Mouse (Mus musculus) embryonic facial prominence, embryonic 11.5 days (tissue): Measurements from ENCODE around the gene Eddm3b. TPM values are rescaled to one million over a fixed set of nuclear protein-coding genes. Genes with fewer than 3 reads are reported as not detected.
A peak's percentile ranks its signal among the peaks of the same experiment; 100 is the strongest.

Experiments
- ATAC-seq: fragments of 200-750 bp; cut with Nextera tagmentation; replicated peaks from 2 replicates; pipeline ENCODE4 v1.8.0; 2017; ENCODE audit warnings: low read depth; ENCODE audit not compliant: insufficient number of reproducible peaks, low FRiP score, low TSS enrichment
- DNase-seq: peaks from one replicate; pipeline ENCODE4 v3.0.0-alpha.2; 2015; ENCODE audit warnings: low spot score
- H3K27ac ChIP-seq: fragments of 300-500 bp; sonication (generic); replicated peaks from 2 replicates; pipeline ENCODE4 v1.5.1; 2014; ENCODE audit warnings: mild to moderate bottlenecking, low read depth, low read length, control low read depth
- H3K27me3 ChIP-seq: fragments of 300-500 bp; sonication (generic); 2 replicates; pipeline ENCODE4 v1.6.1; 2014; ENCODE audit warnings: mild to moderate bottlenecking, low read length, moderate library complexity, mixed read lengths; ENCODE audit not compliant: control insufficient read depth, insufficient read depth
- H3K36me3 ChIP-seq: fragments of 300-500 bp; sonication (generic); replicated peaks from 2 replicates; pipeline ENCODE4 v1.6.1; 2014; ENCODE audit warnings: low read depth, mild to moderate bottlenecking, low read length, moderate library complexity, mixed read lengths; ENCODE audit not compliant: control insufficient read depth, insufficient read depth
- H3K4me1 ChIP-seq: fragments of 300-500 bp; sonication (generic); 2 replicates; pipeline ENCODE4 v1.6.1; 2014; ENCODE audit warnings: low read length, mixed read lengths; ENCODE audit not compliant: control insufficient read depth, insufficient read depth
- H3K4me2 ChIP-seq: fragments of 300-500 bp; sonication (generic); 2 replicates; pipeline ENCODE4 v1.6.1; 2014; ENCODE audit warnings: low read depth, mild to moderate bottlenecking, control low read depth, low read length, moderate library complexity
- H3K4me3 ChIP-seq: fragments of 300-500 bp; sonication (generic); 2 replicates; pipeline ENCODE4 v1.5.1; 2014; ENCODE audit warnings: low read depth, low read length, control low read depth
- H3K9ac ChIP-seq: fragments of 300-500 bp; sonication (generic); replicated peaks from 2 replicates; pipeline ENCODE4 v1.6.1; 2014; ENCODE audit warnings: mild to moderate bottlenecking, control low read depth, low read length
- H3K9me3 ChIP-seq: fragments of 300-500 bp; sonication (generic); replicated peaks from 2 replicates; pipeline ENCODE4 v1.6.1; 2016; ENCODE audit warnings: mild to moderate bottlenecking, low read length, inconsistent platforms, mixed read lengths; ENCODE audit not compliant: control insufficient read depth
- WGBS: fragments of 180-500 bp; shearing (Covaris S2); extraction: QIAGEN DNeasy Blood & Tissue Kit; methylation state at CpG from one replicate; pipeline ENCODE4 v1.1.7; 2014; 5-methylcytosine and 5-hydroxymethylcytosine counted together
- polyA plus RNA-seq: library from polyadenylated mRNA; unstranded; fragments of >200 nt; fragmentation: Nextera tagmentation; extraction: Ambion mirVana; gene quantifications from 2 replicates; pipeline ENCODE4 v1.2.1, GENCODE M21; 2014

Eddm3b gene
- polyA plus RNA-seq: not detected in 2 replicates

DNA sequence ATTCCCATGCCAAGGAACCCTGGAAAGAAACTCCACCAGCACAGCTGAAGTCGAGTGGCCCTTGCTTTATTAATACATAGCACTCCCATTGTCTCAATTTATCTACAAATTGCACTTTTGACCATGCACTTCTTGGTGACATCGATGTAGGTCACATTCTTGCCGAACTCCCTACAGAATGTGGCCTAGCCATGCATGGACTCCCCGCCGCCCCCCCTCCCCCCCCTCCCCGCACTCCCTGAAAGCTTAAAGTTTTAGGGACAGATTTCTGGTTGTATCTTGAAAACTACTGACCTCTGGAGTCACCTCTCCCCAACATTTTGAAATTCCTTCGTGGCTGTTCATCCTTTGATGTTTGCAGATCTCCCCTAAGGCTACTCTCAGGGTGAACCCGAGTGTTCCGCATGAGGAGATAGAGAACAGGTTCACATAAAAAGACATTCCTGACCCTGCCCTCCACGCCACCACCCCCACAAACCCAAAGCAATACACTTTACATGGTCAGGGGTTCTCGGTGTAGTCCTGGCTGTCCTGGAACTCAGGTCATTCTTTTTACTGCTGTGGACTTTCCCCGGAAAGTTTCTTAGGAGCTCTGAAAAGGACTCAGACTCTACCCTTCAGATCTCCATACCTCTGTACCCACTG, at the start of gene Eddm3b:
TSS of gene Eddm3b (plus strand) at position 511 of the 645 bp plus-strand sequence.
- ATAC-seq: no peak

DNA sequence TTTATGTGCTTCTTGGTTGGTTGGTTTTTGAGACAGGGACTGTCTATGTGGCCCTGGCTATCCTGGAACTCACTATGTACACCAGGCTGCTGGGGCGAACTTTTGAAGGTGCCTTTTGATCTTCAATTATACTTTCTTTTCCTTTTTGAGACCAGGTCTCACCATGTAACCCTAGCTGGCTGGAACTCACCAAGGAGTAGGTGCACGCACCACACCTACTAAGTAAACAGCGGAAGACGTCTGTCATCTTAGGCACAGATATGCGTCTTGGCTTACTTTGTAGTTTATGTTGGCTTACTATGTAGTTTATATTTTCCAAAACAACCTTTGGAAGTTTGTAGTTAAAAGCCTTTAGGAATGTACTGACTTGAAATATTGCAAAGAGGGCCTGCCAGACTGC, 45.3 kb upstream of the Eddm3b start:
- no peaks in the 10 kb centered on the region for H3K36me3 ChIP-seq
- H3K4me1 ChIP-seq: no peaks in the 10 kb centered on the region
- no peak overlapping the region for H3K4me2 ChIP-seq
- no peaks in the 10 kb centered on the region for H3K9me3 ChIP-seq
- DNase-seq (no peak), ATAC-seq (no peak)
- H3K27me3 ChIP-seq: no peaks in the 10 kb centered on the region
- no peak overlapping the region for H3K9ac ChIP-seq
- no peak overlapping the region for H3K4me3 ChIP-seq
- 89% methylated on average over 5 of the region's 5 CpGs for WGBS
- H3K27ac ChIP-seq: no peak overlapping the region

More for the DNA sequence above, at the start of gene Eddm3b:
- H3K4me1 ChIP-seq: no peaks in the 10 kb centered on the region
- 26% methylated on average over 12 of the region's 12 CpGs for WGBS
- no peak for DNase-seq
- H3K9me3 ChIP-seq: no peaks in the 10 kb centered on the region
- H3K4me2 ChIP-seq: no peak within 1 kb of the TSS
- H3K36me3 ChIP-seq: no peaks in the 10 kb centered on the region
- no peaks in the 10 kb centered on the region for H3K27me3 ChIP-seq
- no peak within 1 kb of the TSS for H3K9ac ChIP-seq
- H3K27ac ChIP-seq: no peak within 1 kb of the TSS
- no peak within 1 kb of the TSS for H3K4me3 ChIP-seq

GRCm38 (mm10) chr14:51069617-51070016, 44.6 kb upstream of the Eddm3b start:
- Histone ChIP-seq H3K9me3 (no peaks in the 10 kb centered on the region), H3K4me2 (no peak overlapping the region), H3K27me3 (no peaks in the 10 kb centered on the region; the same call in 1 of the 2 replicates), H3K4me1 (no peaks in the 10 kb centered on the region), H3K27ac (no peak overlapping the region), H3K36me3 (no peaks in the 10 kb centered on the region), H3K4me3 (no peak overlapping the region), H3K9ac (no peak overlapping the region)
- DNase-seq (peak; percentile 36), ATAC-seq (no peak)
- WGBS: 95% methylated on average over 2 of the region's 2 CpGs

DNA sequence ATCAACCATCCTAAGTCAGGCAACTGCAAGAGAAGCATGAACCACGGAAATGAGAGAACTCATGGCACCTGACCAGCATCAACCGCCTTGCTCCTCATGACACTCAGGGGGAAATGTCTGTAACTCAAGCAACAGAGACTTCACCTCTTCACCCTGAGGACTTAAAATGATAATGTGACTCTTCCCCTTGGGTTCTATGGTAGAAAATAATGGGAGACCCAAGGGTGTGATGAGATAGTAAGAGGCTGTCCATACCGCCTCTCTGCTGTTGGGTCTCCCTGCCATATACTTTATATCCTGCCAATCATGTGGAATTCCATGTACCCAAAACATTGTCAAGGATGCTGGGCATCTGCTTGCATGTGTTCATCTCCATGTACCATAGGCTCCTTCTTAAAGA, 39.9 kb upstream of the Eddm3b start, which contains the start of gene Olfr750:
TSS of gene Olfr750 (minus strand) at position 101 of the 400 bp plus-strand sequence.
- no peak within 1 kb of the TSS for H3K27ac ChIP-seq
- H3K27me3 ChIP-seq: no peaks in the 10 kb centered on the region; the same call in 1 of the 2 replicates
- no peak within 1 kb of the TSS for H3K9ac ChIP-seq
- H3K4me3 ChIP-seq: no peak within 1 kb of the TSS
- H3K36me3 ChIP-seq: no peaks in the 10 kb centered on the region
- ATAC-seq (no peak), DNase-seq (no peak)
- no peaks in the 10 kb centered on the region for H3K9me3 ChIP-seq
- 85% methylated on average over 3 of the region's 3 CpGs for WGBS
- no peak within 1 kb of the TSS for H3K4me2 ChIP-seq
- no peaks in the 10 kb centered on the region for H3K4me1 ChIP-seq

GRCm38 (mm10) chr14:51079180-51079579, 35.0 kb upstream of the Eddm3b start:
- Histone ChIP-seq H3K27me3 (no peaks in the 10 kb centered on the region; the same call in 1 of the 2 replicates), H3K36me3 (no peaks in the 10 kb centered on the region), H3K9ac (no peak overlapping the region), H3K9me3 (no peaks in the 10 kb centered on the region), H3K27ac (no peak overlapping the region), H3K4me3 (no peak overlapping the region), H3K4me1 (peaks cover 2% of the 10 kb centered on the region; the same call in 1 of the 2 replicates), H3K4me2 (no peak overlapping the region)
- ATAC-seq (no peak), DNase-seq (no peak)
- 76% methylated on average over 1 of the region's 1 CpGs for WGBS

DNA sequence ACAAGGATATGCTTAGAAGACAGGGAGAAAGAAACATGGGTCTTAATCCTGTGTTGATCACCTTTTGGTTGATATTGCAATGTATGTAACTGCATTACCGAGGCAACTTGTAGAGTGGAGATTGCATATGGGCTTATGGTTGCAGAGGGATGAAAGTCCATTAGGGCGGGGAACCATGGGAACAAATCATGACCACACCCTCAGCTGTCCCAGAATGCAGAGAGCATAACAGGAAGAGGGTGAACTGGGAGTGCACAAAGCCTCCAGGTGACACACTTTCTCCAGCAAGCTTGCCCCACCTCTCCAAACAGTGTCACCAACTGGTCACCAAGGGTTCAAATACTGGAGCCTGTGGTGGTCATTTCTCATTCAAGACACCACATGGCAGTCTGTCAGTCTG, 33.2 kb upstream of the Eddm3b start:
- Histone ChIP-seq H3K27me3 (no peaks in the 10 kb centered on the region), H3K9me3 (no peaks in the 10 kb centered on the region), H3K36me3 (no peaks in the 10 kb centered on the region), H3K4me2 (no peak overlapping the region), H3K4me1 (peaks cover 2% of the 10 kb centered on the region; the same call in 1 of the 2 replicates), H3K9ac (no peak overlapping the region), H3K27ac (no peak overlapping the region), H3K4me3 (no peak overlapping the region)
- WGBS: 89% methylated on average over 2 of the region's 2 CpGs
- DNase-seq: no peak
- ATAC-seq: no peak

DNA sequence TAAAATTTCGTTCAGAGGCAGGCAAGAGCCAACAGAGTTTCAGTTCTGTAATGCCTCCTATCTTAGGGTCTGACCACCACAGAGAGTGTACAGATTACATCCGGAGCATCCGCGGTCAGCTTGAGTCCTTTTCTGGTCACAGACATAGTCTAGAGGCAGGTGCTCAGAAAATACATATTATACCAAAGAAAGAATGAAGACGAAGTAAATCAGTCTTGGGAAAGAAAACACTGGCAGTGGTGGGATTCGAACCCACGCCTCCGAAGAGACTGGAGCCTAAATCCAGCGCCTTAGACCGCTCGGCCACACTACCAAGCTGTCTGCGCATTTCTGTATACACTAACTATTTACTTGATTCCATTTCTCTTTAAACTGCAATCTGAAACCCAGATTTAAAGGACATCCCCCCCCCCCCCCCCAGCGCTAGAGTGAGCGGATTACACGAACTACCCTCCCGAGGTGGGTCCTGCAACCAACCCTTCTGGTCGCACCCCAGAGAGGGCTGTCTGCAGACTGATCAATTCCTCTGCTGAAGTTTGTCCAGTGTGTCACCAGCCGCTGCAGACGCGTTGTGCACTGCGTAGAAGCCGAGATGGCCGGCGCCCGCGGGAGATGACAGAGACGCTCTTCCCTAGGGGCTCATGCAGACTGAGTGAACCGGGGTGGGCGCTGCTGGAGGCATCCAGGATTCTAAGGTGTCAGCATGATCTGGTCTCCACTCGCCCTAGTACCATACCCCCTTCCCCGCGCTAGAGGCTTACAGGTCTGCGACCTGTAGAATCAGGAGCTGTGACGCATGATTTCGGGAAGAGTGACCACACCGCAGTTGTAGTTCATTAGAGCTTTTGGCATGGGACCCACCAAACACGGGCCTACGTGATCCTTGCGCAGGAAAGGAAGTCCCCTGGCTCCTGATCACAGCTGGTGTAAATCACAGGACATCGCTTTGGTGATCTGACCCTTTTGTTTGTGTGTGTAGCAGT, 31.3 kb upstream of the Eddm3b start:
- Histone ChIP-seq H3K27me3 (no peaks in the 10 kb centered on the region), H3K9ac (peak overlapping the region; percentile 39), H3K4me3 (peak overlapping the region; percentile 48), H3K36me3 (no peaks in the 10 kb centered on the region), H3K27ac (no peak overlapping the region), H3K4me2 (peak overlapping the region; percentile 80), H3K9me3 (no peaks in the 10 kb centered on the region), H3K4me1 (peaks cover 2% of the 10 kb centered on the region; the same call in 1 of the 2 replicates)
- WGBS: 2% methylated on average over 40 of the region's 40 CpGs
- peak; percentile 78 for DNase-seq
- peak; percentile 84 for ATAC-seq
